Mouse (Mus musculus) left cerebral cortex, adult 8-10 months (tissue): ENCODE results near the gene Gtpbp6. TPM values are rescaled to one million over a fixed set of nuclear protein-coding genes. Genes with fewer than 3 reads are reported as not detected.
"Not testable (repeated sequence)": the region's sequence is repeated elsewhere in the genome, so short reads cannot be mapped to it uniquely, and the experiment has no call there.

Source experiments
- DNase-seq, 2 experiments: peaks; one replicate each; pipeline ENCODE4 v3.0.0; 2022; ENCODE audit warnings: low spot score in 2 of 2
- total RNA-seq, 4 experiments: library from RNA; stranded (reverse); gene quantifications; 2 replicates each; pipeline ENCODE4 v1.2.4; 2022

Gene Gtpbp6
- total RNA-seq, 4 experiments from 2014 or later = 67.3 to 88.7 (median 83.2) TPM

DNA sequence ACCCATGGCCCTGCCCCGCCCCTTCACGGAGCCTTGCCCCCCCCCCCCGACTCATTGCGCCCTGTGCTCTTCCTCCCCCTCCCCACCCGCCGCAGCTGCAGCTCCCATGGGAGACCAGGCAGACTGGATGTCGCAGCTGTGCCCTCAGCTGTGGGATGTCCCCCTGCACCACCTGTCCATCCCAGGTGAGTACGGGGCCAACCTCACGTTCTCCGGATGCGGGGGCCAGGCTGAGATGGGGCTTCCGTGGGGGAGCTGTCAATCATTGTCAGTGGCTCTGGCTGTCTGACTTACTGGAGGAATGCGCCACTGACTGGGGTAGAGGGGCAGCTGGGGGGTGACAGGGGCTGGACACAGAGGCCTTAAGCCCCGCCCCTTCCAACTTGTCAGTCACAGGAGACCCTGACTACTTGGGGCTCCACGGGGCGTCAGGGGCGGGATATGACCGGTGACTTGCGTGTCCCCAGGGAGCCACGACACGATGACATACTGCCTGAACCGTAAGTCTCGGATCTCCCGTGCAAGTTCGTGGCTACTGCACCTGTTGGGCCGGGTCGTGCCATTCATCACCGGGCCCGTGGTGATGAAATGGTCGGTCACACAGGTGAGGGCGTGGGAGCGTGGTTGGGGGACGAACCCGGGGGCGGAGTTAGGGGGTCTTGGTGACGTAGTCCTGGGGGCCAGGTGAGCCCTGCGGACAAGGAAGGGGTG lies 6.9 kb downstream of the Gtpbp6 start:
- DNase-seq = peak; percentile 26 to 66

GRCm38 (mm10) chr5:110099656-110100580 lies 8.1 kb downstream of the Gtpbp6 start, which contains the start of gene Plcxd1:
Plcxd1 (plus strand) TSS chr5:110099969.
- DNase-seq = peak in 1 of 2 experiments; percentile 12

DNA sequence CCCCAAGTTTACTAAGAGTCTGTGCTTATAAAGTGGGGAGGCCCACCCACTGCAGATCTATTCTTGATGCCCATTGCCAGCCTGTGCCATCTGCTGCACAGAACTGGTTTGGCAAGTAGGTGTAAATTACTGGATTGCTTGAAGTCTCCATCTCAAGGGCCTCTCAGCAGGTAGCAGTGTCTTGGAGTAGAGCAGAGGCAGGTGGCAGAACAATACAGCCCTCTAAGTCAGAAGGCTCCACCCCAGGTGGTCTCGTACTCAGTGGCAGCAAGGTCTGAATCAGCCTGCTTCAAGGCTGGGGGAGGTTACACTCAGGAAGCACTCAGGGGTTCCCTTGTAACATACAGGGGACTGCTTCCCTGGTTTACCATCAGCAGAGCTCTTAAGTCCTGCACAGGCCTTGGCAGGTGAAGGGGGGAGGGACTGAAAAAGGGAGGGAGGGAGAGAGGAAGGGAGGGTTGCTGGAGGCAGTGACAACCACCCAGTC lies 9.0 kb downstream of the Gtpbp6 start:
- DNase-seq = peak; percentile 10 to 69

- no peak for DNase-seq
Measured at GRCm38 (mm10) chr5:110094847-110095213, 13.2 kb downstream of the Gtpbp6 start.

DNA sequence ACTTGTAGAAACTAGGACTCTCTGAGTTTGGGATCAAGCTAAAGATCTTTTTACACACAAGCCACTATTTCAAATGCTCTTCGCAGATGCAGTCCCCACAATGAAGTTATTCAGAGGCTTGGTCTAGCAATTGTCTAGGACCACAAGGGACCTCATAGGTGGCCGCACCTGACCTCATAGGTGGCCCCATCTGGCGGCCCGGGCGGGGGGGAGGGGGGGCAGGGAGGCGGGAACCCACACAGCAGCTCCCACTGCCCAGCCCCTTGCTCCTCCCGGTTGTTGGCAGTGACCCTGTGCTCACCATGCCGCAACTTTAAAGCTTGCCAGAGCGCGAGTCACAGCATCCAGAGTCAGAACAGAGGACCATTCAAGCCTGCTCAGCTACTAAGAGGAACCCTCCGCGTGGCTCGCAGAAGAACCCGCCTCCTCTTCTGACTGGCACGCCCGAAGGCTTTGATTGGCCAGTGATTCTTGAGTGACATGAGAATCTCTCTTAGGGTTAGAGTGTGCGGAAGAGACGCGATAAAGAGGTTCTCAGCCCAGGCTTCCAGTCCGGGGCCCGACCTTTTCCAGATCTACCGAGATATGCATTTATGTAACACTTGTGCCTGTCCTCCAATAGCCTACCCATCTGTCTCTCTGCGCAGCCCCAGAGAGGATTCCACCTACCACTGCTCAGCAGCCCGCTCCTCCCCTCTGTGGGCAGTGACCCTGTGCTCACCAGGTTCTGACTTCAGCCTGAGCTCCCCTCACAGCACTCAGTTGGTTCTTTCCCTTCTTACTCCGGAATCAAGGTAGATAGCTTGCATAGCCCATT lies 13.8 kb downstream of the Gtpbp6 start, which contains the start of gene Gm35315:
Gene Gm35315 (minus strand): TSS at position 391 of the 817 bp plus-strand sequence.
- DNase-seq = peak; percentile 74 to 90

GRCm38 (mm10) chr5:110091546-110091945 lies 16.5 kb downstream of the Gtpbp6 start:
- DNase-seq = no peak

DNA sequence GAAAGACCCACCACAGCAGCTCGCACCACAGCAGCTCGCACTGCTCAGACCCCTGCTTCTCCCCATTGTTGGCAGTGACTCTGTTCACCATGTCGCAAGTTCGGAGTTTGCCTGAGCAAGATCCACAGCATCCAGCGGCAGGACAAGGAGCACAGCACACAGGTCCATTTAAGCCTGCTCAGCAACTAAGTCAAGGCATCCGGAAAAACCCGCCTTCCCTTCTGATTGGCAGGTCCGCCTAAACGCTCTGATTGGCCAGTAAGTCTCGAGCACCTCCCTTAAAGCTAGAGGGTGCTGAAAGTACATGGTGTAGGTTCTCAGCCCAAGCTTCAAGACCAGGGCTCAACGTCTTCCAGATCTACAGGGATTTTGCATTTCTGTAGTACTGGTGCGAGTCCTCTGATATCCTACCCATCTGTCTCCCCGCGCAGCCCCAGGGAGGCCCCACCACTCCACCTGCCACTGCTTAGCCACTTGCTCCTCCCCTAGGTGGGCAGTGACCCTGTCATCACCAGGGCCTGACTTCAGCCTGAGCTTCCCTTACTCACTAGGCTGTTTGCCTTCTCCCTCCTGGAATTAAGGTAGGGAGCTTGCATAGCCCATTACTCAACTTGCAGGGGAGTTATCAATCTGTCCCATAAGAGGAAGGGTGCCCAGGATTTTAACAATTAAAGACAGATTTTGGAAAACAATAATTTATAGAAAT lies 21.7 kb downstream of the Gtpbp6 start:
- no peak for DNase-seq

DNA sequence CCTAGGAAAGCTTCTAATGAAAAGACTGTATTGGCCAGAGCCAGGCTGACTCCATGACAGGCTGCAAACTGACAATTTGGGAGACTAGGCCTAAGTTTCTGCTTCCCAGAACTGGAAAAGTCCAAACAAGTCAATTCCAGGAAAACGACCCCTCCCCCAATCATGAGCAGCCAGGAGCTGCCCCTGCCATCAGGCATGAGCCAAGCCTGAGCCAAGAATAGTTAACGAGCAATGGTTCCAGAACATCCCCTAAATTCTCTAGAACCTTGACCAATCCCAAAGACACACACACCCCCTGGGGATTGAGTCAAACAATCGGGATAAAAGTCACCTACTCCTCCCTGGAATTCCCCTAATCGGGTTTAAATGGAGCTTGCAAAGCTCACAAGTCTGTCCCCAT lies 25.0 kb downstream of the Gtpbp6 start:
- no peak for DNase-seq

- DNase-seq = not testable (repeated sequence)
Measured at GRCm38 (mm10) chr5:110072413-110072812, 35.6 kb downstream of the Gtpbp6 start, which contains the start of gene Gm17655. Gm17655 (minus strand) TSS chr5:110072513.

DNA sequence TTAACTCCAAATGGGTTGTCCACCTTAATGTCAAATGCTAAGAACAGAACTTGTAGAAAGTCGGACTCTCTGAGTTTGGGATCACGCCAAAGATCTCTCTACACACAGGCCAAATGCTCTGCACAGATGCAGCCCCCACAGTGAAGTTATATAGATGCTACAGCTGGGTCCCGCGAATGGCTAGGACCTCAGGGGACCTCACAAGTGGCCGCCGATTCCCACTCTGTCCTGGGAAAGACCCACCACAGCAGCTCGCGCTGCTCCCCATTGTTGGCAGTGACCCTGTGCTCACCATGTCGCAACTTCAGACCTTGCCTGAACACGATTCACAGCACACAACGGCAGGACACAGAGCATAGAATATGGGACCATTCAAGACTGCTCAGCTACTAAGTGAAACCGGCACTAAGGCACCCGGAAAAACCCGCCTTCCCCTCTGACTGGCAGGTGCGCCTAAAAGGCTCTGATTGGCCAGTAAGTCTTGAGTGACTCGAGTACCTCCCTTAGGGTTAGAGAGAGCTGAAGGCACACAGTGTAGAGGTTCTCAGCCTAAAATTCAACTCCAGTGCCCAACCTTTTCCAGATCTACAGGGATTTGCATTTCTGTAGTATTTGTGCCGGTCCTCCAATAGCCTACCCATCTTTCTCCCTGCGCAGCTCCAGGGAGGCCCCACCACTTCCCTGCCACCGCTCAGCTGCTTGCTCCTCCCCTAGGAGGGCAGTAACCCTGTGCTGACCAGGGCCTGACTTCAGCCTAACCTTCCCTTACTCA lies 50.2 kb downstream of the Gtpbp6 start:
- DNase-seq = peak; percentile 70 to 79

Other genes starting within 250 kb of the Gtpbp6 start
- 10 to 100 TPM; 33.3 to 38.4 (median 35.7) TPM for gene Gm15446, start 184.8 kb downstream of the Gtpbp6 start, total RNA-seq
- gene Zfp932, start 111.7 kb downstream of the Gtpbp6 start, total RNA-seq = 10 to 100 TPM; 44.6 to 51.9 (median 47.2) TPM
- gene Gm17655, start 35.7 kb downstream of the Gtpbp6 start, total RNA-seq = 10 to 100 TPM; 13.0 to 14.4 (median 13.9) TPM
- gene Gm35315, start 13.8 kb downstream of the Gtpbp6 start, total RNA-seq = 1 to 10 TPM in 2 of 4 experiments, under 1 TPM in 2; 0.61 to 2.1 (median 1.2) TPM
- gene Plcxd1, start 8.2 kb downstream of the Gtpbp6 start, total RNA-seq = 10 to 100 TPM; 10.2 to 15.1 (median 14.1) TPM
- 10 to 100 TPM; 15.0 to 19.2 (median 16.1) TPM for gene Zfp605, start 1.9 kb upstream of the Gtpbp6 start, total RNA-seq
- gene Chfr, start 27.6 kb upstream of the Gtpbp6 start, total RNA-seq = 10 to 100 TPM; 41.8 to 50.5 (median 45.1) TPM
- 10 to 100 TPM; 46.4 to 48.0 (median 46.5) TPM for gene Golga3, start 68.5 kb upstream of the Gtpbp6 start, total RNA-seq
- 10 to 100 TPM; 34.5 to 42.7 (median 37.8) TPM for gene Ankle2, start 122.8 kb upstream of the Gtpbp6 start, total RNA-seq
- gene Pgam5, start 161.7 kb upstream of the Gtpbp6 start, total RNA-seq = 10 to 100 TPM; 50.0 to 60.1 (median 52.8) TPM
- 10 to 100 TPM in 1 of 4 experiments, 1 to 10 TPM in 3; 6.8 to 10.8 (median 8.8) TPM for gene Pxmp2, start 178.0 kb upstream of the Gtpbp6 start, total RNA-seq
- 1 to 10 TPM; 1.4 to 2.4 (median 1.9) TPM for gene Pole, start 178.1 kb upstream of the Gtpbp6 start, total RNA-seq
- under 1 TPM in 1 of 4 experiments, not detected in 3; 0.32 TPM for gene P2rx2, start 235.0 kb upstream of the Gtpbp6 start, total RNA-seq
- gene Lrcol1, start 236.5 kb upstream of the Gtpbp6 start, total RNA-seq = not detected